Mouse (Mus musculus) adrenal gland, postnatal 14 days (tissue): Measurements from ENCODE around the gene Smg7. TPM values are rescaled to one million over a fixed set of nuclear protein-coding genes. Genes with fewer than 3 reads are reported as not detected.

Experiments
- DNase-seq: peaks from one replicate; pipeline ENCODE4 v3.0.0; 2021; ENCODE audit warnings: mixed read lengths
- total RNA-seq: library from RNA; stranded (reverse); gene quantifications from 2 replicates; pipeline ENCODE4 v1.2.3, GENCODE M21; 2021

The Smg7 gene
- total RNA-seq, 1 experiment from 2014 or later: 58.0 TPM

DNA sequence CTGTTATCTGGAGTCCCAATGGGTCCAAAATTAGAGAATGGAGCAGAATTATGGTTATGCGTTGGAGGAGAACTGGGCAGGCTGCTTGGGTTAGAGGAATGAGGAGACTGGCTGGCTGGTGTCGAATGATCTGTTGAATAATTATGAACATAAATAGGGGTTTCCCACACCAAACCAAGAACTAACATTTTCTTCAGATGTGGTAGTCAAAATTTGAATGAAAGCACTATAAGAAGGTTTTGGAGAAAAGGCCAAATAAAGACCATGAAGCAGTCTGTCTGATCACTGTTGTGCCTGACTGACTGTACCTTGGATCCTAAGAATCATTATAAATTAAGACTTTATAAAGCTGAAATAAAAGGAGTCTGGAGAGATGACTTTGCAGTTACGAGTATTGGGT lies 62.1 kb downstream of the Smg7 start:
- no peak for DNase-seq

DNA sequence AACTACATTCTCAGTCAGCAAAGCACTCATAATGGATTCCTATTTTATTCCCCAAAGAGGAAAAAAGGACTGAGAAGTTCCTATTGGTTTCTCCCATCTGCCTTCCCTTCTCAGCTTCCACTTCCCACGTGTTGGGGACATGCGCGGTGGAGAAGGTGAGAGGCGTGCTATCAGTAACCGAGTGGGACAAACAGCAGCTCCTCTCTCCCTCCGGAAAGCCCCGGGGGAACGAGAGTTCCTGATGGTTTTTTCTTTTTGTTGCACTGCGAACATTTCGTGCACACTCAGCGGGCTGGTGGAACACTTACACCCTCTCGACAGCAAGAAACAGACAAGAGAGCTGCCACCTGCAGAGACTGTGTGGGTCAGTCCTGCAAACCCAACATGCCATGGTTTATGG lies 63.6 kb downstream of the Smg7 start:
- no peak for DNase-seq

DNA sequence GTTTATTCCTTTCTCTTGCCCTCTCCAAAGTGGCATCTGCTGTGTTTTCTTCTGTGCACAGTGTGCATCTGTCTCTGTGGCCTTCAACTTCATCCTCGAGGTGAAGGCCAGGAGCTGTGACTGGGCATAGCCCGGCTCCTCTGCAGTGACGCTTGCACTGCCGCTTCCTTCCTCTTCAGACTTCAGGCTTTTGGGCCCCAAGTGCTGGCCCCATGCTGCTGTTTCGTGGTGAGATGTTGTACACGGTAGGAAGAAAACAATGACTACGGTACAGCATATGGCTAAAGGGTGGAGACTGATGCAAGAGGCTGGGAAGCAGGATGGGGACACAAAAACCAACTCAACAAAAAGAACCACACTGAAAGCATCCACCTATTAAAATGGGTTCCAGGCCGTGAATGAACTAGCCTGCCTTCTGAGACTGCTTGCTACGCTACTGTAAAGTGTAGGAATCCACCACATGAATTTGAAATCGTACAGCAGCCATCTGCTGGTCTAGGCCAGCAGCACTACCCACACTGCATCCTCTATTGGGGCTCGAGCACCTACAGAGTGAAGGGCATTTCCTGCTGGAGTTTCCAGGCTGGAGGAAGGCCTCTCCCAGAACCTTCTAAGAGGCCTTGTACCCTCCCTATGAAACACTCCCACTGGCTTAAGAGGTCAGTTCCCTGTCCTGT lies 64.3 kb downstream of the Smg7 start:
- DNase-seq: no peak

DNA sequence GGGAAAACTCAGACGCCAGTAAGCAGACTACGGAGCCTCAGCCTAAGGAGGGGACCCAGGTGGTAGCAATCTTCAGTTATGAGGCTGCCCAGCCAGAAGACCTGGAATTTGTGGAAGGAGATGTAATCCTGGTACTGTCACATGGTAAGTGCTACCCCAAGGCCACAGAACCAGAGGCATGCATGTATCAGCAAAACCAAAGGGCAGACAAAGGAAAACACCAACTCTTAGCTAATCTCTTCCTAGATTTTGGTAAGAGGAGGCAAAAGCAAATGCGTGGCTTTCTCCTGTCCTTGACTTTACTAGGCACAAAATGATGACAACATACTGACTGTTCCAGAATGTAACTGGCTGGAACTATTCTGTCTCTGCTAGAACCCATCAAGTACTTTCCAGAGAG lies 67.4 kb downstream of the Smg7 start:
- no peak for DNase-seq

DNA sequence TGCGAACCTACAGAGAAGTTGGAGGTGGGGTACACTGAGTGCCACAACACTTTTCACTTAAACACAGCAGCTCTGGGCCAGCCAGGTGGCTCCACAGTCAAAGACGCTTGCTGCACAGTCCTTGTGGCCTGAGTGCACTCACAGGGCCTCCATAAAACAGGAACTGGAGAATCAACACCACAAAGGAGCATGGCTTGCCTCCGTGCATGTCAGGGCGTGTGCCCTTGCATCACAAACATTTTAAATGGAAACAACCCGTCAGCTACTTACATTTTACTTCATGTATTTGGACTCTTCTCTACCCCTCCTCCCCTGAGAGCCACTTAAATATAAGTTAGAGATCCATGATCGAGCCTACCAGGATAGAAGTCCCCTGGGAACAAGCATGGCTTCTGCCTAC lies 70.1 kb downstream of the Smg7 start:
- no peak for DNase-seq

DNA sequence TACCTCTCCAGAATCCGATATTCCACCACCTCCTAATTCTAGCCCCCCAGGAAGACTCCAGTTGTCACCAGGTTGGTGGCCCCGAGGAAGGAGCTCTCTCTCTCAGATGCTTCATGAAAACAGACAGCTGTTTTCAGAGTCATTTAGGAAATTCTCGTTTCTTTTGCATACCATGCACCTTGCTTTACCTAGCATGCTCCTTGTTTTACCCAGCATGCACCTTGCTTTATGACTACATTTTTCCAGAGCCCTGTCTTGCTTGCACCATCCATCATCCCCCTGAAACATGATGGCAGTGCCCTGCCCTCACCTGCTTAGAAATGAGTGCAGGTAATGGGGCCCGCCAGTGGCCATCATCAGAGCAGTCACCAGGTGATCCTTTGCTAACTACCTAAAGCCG lies 70.8 kb downstream of the Smg7 start:
- no peak for DNase-seq

DNA sequence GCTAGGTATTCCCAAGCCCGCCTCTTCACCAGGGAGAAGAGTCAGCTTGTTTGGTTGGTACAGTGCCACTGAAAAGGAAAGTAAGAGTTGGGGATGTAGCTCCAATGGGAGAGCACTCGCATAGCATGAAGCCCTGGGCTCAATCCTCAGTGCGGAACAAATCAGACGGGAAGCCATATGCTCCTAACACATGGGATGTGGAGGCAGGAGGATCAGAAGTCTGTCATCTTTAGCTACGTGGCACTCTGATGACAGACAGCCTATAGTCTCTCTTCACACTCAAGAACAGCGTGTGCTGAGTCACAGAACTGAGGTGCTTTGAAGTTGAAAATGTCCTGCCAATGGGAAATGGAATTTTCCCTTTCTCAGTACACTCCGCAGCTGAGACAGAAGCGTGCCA lies 71.4 kb downstream of the Smg7 start:
- DNase-seq: no peak

DNA sequence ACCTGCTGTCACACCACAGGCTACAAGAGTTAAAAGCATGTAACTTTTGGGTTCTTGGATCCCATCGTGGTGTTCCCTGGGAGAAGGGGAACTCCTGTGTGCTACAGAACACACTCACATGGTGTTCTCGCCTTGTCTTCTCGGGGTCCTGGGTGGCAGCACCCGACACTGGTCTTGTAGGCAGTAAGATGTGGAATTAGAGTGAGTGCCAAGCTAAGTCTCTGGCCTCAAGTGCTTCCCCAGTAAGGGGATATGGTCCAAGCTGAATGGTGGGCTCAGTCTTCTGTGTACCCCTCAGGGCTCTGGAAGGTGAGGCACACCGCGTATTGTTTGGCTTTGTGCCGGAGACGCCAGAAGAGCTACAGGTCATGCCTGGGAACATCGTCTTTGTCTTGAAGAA lies 72.4 kb downstream of the Smg7 start:
- no peak for DNase-seq

DNA sequence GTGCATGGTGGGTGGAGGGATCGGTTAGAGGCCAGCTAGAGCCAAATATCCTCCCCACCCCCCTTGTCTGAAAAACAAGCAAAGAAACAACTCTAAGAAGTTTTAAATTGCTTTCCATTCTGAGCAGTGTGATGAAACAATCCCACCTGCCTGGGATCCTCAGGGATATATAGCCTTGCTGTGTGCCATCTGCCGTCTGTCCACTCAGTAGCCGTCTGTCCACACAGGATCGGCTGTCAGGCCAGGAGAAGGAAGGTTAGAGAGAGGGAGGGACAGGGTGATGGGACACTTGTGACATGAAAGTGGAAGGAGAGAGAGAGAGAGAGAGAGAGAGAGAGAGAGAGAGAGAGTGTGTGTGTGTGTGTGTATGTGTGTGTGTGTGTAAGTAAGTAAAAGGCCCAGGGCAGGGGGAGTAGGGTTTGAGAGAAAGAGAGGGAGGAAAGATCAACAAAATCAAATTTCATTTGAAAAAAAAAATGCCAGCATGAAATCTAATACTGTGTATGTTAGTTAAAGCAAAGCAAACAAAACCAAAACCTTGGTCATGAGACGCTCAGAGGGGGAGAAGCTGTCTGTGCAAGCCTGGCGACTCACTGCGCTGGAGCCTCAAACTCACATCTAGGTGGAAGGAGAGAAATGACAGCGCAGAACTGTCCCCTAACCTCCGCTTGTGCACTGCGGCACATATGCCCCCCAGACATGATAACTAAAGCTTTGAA lies 73.7 kb downstream of the Smg7 start:
- no peak for DNase-seq

DNA sequence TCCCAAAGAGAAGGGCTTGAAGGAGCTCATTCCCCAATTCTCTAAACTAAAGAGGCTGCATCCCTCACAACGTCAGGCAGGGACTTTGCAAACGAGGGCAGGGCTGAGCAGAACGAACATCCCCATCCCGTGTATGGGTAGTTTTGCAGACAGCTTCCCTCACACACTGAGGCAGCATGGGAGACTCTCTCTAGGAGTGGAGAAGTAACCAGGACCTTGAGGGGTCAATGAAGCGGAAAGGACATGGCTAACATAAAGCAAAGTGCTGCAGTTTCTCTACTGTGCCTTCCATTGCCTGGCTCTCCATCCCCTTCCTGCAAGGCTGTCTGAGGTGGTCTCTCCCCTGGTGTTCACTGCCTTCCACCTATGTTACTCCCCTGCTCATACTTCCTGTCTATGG lies 74.3 kb downstream of the Smg7 start:
- no peak for DNase-seq

DNA sequence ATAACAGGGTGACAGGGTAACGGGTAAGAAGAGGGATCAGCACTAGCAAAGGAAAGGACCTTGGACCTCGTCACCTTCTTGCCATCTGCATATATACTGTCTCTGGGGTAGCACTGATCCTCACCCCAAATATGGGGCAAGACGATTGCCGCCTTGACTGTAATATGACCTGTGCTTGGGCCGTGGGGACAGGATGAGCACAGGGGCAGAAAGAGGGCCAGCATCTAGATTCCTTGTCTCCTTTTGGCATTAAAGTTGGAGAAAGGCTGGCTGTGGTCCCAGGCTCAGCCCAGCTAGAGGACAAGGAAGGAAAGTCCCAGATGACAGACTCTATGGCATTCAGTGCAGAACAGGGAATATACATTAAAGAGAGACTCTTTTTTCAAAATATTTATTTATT lies 76.0 kb downstream of the Smg7 start:
- no peak for DNase-seq

DNA sequence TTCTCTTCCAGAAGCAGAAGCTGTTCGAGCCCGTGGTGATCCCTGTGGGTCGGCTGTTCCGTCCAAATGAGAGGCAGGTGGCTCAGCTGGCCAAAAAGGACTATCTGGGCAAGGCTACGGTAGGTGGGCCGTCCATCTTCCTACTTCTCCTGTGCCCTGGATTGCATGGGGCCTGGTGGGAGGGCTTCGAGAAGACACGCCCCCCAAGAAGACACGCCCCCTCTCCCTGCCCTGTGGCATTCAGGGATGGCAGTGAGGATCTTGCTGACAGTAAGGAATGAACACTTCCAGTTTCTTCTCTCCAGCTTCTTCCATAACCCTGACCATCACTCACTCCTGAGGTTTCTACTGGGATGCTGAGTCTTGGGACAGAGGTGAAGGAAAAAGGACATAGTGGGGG lies 78.2 kb downstream of the Smg7 start:
- no peak for DNase-seq

DNA sequence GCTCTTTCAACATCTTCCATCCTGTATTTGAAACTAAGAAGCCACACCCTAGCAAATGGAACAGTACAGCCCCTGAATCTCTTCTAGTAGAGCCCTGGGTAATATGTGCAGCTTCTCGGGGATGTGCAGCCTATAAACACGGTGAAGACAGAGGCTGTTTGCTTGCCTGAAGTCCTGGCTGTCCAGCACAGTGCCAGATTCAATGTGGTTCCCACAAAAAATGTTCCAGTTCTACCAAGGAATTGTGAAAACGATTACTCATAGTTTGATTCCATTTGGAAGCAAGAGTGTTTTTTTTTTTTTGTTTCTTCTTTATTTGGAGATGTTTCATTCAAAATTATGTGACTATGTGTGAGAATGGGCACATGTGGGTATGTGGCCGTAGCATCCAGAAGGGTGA lies 80.7 kb downstream of the Smg7 start:
- no peak for DNase-seq

DNA sequence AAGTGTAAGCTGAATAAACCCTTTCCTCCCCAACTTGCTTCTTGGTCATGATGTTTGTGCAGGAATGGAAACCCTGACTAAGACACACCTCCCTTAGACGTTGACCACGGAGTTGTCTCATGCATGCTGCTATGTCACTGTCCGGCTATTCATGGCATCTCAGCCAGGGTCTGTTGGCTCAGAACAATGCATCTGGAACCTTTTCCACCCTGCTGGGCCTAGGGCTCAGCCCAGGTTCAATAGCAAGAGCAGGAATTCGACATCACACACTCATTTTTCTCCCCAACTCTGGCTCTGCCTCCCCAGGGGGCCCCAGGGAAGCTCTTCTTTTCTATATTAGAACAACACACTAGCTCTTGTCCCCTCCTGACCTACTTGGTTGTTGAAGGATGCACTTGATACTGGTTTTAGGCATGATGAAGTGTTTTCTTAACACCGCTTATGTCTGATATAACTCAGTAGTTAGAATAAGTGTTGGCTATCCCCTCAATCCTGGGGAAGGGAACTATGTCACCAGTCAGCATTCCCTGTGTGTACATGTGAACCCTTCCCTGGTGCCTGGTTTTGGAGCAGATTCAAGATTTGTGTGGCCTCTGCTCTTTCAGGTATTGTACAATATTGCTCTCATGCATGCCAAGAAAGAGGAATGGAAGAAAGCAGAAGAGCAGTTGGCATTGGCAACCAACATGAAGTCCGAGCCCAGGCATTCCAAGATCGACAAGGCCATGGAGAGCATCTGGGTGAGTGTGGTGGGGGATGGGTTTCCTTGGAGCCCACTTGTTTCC lies 81.3 kb downstream of the Smg7 start:
- peak; percentile 21 for DNase-seq

DNA sequence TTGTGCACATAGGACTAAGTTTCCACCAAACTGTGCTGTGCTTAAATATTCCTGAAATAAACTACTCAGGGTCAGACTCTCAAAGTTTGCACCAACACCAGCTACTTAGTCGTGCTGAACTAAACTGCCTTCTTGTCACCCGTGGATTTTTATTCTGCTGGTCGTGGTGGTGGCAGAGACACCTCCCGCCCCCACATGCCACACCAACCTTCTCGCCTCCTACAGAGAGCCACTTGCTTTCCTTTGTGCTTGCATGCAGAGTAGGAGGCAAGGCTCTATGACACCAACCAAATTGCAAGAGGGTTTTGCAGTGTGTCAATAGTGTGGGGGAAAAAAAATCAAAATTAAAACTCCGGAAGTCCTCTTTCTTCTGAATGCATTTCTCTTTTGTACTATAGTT lies 82.9 kb downstream of the Smg7 start:
- DNase-seq: no peak

DNA sequence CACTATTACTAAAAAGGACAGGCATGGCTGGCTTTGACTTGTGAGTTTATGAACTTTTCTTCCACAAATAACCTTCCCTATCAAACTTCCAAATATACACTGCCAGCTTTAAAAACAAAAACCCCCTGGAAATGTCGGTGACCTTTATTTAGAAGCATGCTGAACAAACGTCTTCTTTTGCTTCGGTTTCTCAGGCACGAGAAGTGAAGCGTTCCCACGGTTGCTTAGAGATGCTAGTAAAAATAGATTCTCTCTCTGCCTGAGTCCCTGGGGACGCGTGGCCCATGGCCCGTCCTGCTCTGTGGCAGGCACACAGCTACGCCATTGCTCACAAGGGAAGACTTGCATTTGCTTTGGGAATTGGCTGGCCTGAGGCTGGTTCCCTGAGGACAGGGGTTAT lies 84.7 kb downstream of the Smg7 start:
- DNase-seq: peak; percentile 71

DNA sequence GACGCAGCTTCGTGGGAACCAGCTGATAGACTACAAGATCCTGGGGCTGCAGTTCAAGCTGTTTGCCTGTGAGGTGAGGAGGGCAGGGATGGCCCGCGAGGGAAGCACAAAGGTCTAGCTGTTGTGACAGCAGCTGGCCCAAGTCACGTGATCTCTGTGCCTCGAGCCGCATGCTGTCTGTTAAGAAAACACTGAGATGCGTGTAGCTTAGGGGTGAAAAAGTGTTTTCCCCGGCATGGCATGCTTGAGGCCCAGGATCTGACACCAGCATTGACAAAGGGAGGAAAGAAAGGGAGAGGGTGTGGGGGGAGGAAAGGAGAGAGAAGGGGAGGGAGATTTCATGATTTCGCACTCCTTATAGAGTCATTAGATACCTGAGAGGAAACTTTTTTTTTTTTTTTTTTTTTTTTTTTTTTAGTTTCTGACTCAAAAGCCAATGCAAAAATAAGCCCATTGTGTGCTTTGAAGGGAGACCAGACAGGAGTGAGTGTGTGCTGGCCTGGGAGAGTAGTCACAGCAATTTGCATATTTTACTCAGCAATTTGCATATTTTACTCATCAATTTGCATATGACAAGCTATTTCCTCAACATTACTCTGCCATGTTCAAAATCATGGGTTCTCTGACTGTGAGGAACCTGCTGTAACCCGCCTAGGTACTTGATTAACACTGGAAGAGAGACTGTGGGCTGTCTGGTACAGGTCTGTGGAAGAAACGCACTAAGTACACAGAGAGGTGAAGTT lies 85.2 kb downstream of the Smg7 start:
- no peak for DNase-seq

DNA sequence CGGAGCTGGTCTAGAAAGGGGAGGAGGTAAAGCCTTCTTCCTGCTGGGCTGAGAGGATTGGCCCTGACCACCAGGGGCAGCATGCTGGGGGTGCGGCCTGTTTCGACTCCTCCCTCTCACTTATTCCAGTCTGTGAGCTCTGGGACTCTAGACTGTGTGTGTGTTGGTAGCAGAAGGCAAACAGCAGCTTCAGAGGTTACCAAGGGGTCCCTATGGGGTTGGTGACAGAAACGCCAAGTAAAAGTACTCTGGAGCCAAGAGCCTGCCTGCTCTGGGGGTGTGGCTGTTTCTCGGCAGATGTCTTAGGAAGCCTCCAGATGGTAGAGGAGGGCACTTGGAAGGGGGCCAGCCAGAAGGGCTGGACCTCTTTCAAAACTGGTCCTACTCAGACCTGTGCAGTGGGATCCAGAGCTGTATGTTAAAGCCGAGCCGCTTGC lies 87.2 kb downstream of the Smg7 start:
- peak; percentile 71 for DNase-seq

DNA sequence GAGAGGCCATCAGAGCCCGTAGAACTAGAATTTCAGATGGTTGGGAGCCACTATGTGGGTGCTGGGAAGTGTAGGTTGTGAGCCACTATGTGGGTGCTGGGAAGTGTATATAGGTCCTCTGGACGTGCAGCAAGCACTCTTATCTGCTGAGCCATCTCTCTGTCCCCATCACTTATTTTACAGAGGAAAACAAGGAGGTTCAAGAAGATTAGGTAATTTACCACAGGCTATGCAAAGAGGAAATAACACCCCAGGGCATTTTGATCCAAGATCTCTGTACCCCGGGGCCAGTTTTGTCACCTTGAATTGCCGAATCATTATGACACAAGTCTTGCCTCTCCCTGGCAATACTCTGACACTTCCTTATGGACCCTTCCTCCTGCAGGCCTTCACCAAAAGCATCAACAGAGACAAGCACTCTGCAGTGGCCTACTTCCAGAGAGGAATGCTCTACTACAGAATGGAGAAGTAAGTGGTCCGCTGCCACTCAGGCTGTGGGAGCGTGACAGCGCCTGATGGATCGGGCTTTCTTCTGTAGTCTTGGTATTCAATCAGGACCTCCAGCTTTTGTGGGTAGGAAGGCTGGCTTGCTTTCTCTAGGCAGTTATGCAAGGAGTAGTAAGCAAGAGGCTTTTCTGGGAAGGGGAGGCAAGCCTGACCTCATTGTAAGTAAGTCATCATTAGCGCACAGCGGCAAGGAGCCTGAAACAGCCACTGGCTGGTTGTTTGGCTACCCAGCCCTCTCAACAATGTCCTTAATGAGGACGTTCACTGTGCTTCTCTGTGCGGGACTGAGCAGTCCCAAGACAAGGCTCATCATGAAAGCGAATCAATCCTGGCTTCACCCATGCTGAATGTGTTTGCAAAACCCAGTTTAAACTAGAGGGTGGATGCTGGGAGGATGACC lies 91.7 kb downstream of the Smg7 start:
- no peak for DNase-seq

DNA sequence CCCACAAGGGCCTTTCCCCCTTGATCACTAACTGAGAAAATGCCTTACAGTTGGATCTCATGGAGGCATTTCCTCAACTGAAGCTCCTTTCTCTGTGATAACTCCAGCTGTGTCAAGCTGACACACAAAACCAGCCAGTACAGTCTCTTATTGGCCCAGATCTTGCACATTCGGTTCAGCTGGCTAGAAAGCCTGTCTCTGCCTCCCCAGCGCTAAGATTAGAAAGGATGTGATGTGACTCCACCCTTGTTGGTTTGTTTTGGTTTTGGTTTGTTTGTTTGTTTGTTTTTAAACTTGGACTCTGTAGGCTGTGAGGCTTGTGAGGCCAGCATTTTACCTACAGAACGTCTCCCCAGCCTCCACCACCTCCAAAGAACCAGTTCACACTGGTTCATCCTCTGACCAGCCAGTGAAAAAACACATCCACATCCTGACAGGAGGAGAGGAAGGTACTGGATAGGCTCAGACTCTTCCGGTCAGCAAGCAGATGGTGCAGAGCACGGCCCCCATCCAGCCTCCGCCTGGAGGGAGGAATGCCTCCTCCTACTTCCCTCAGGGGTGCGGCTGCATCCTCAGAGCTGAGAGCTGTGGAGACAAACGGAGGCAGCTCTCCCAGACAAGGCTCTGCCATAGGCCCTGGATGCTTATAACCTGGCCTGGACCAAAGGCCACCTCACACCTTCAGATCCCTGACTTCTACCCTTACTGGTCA lies 92.7 kb downstream of the Smg7 start:
- DNase-seq: peak; percentile 30

DNA sequence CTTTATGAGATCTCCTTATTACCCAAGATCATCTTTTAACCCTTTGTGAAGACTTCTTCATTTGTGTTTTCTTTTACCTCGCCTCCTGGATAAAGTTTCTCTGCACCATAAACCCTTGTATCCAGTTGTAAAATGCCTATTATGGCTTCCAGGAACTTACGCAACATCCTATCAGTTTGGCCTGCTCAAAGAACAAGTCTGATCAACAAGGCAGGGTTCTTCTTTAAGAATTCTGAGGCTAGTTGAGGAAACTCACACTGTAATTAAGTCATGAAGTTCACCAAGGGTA lies 94.1 kb downstream of the Smg7 start:
- no peak for DNase-seq
